ENCODE assay signal across 13 mouse cellular contexts in the genomic region with DNA sequence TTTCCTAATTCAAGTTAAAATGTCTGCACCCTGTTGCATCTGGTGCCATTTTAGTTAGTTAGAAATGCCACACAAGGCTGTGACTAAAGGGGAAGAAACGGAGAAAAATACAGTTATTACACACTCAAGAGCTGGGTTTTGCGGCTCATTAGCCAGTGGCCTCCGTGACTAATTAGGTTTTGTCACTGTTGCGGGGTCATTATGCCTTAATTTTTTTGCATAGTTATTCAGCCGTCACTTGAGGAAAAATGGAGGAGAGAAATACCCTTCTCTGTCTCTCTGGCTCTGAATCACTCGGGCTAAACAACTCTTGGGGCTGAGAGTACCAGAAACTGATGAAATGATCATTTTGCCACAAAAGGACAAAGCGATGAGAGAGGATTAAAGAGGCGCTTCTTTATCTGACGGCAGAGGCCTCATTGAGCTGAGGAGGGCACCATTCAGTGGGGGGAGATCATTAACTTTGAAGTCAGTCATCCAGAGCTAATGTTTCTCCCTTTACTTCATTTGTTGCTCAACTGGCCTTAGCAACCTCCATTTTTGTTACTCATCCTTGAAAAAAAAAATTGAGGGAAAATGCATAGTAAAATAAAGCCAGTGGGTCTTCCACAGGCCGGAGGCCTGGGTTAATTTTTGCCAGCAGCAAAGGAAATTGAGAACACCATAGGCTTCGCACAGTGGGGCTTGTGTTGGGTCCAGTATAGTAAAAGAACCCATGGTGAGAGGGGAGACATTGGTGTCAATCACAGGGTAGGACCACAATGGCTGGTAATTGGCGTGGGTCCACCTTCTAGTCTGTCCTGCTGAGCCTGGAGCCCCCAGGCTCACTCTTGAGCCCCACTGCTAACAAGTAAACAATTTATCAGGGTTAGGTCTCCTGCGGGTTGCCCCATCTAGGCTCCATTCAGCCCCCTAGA. TPM values are rescaled to one million over a fixed set of nuclear protein-coding genes. Genes with fewer than 3 reads are reported as not detected.
DNase-seq lines count a peak whose midpoint lies in the region; ATAC-seq lines count a peak whose summit lies in the region.
"Had no signal": no experiment of that assay in that cellular context is flagged by ENCODE, and none has a peak within 500 bp of the region (broad histone marks: within the 10 kb centered on the region; RNA-seq: fewer than 3 reads in every experiment).

No protein-coding gene starts in this region.

- H3K4me1 ChIP-seq in forebrain, embryonic 11.5 days (replicated peaks; ENCODE audit: control insufficient read depth, insufficient read depth, low read length): peaks cover 15% of the 10 kb centered on the region
- H3K4me1 ChIP-seq in hindbrain, embryonic 15.5 days (replicated peaks): no peaks in the 10 kb centered on the region
- no peaks in the 10 kb centered on the region for H3K4me1 ChIP-seq in neural tube, embryonic 14.5 days (ENCODE audit: control insufficient read depth, insufficient read depth, low read length)
- H3K4me1 ChIP-seq: limb, embryonic 12.5 days had no signal

- peaks cover 61% of the 10 kb centered on the region for H3K27me3 ChIP-seq in forebrain, embryonic 11.5 days (ENCODE audit: control insufficient read depth, insufficient read depth, low read length)
- peaks cover 97% of the 10 kb centered on the region for H3K27me3 ChIP-seq in hindbrain, embryonic 15.5 days
- H3K27me3 ChIP-seq in neural tube, embryonic 14.5 days (ENCODE audit: control insufficient read depth, insufficient read depth, low read length): peaks cover 78% of the 10 kb centered on the region
- H3K27me3 ChIP-seq: intestine, embryonic 15.5 days had no signal

- peak; percentile 39 for DNase-seq in left cerebral cortex, postnatal 4 days
- no peak for DNase-seq in left cerebral cortex, adult 8-10 months (ENCODE audit: low spot score in 2 of 2)
- peak; percentile 68 for DNase-seq in forebrain, embryonic 11.5 days (ENCODE audit: low spot score)
- no peak for DNase-seq in left cerebral cortex, adult 9 months (ENCODE audit: low spot score in 2 of 2)
- DNase-seq in lung, postnatal 14 days: no peak
- no peak for DNase-seq in ovary, adult 18-20 months (ENCODE audit: low spot score)
- DNase-seq: cerebellum, postnatal 36 days; lung, adult 18-20 months; thymus, postnatal 14 days had no signal

- H3K9me3 ChIP-seq in forebrain, embryonic 11.5 days (ENCODE audit: control insufficient read depth, low read length): no peaks in the 10 kb centered on the region
- H3K9me3 ChIP-seq in hindbrain, embryonic 15.5 days: no peaks in the 10 kb centered on the region
- no peaks in the 10 kb centered on the region for H3K9me3 ChIP-seq in neural tube, embryonic 14.5 days (ENCODE audit: control insufficient read depth, low read length)
- H3K9me3 ChIP-seq: intestine, embryonic 15.5 days; limb, embryonic 12.5 days had no signal

- intact Hi-C loops in left cerebral cortex, postnatal 4 days (cut with DNase I): no loop called here

- H3K9ac ChIP-seq in forebrain, embryonic 11.5 days (ENCODE audit: low read length): no peak overlapping the region
- no peak overlapping the region for H3K9ac ChIP-seq in hindbrain, embryonic 15.5 days
- H3K9ac ChIP-seq in neural tube, embryonic 14.5 days (replicated peaks; ENCODE audit: low read depth, low read length): no peak overlapping the region
- H3K9ac ChIP-seq: intestine, embryonic 15.5 days; limb, embryonic 12.5 days had no signal

- no peak overlapping the region for H3K27ac ChIP-seq in forebrain, embryonic 11.5 days (ENCODE audit: low read depth, low read length)
- no peak overlapping the region for H3K27ac ChIP-seq in hindbrain, embryonic 15.5 days (replicated peaks)
- H3K27ac ChIP-seq in neural tube, embryonic 14.5 days (ENCODE audit: low read depth, low read length): no peak overlapping the region
- H3K27ac ChIP-seq: intestine, embryonic 15.5 days; limb, embryonic 12.5 days had no signal

- peak; percentile 64 for ATAC-seq in forebrain, embryonic 11.5 days (replicated peaks; ENCODE audit: low FRiP score)
- ATAC-seq in hindbrain, embryonic 15.5 days (ENCODE audit: low FRiP score, low read depth): peak; percentile 72
- peak; percentile 62 for ATAC-seq in neural tube, embryonic 14.5 days (ENCODE audit: low read depth)
- ATAC-seq: intestine, embryonic 15.5 days had no signal

- no peaks in the 10 kb centered on the region for H3K36me3 ChIP-seq in forebrain, embryonic 11.5 days (ENCODE audit: control insufficient read depth, insufficient read depth, low read length)
- H3K36me3 ChIP-seq in hindbrain, embryonic 15.5 days: no peaks in the 10 kb centered on the region
- H3K36me3 ChIP-seq in neural tube, embryonic 14.5 days (ENCODE audit: control insufficient read depth, insufficient read depth, low read length): no peaks in the 10 kb centered on the region
- H3K36me3 ChIP-seq: intestine, embryonic 15.5 days; limb, embryonic 12.5 days had no signal

- H3K4me3 ChIP-seq in forebrain, embryonic 11.5 days (ENCODE audit: low read depth, low read length): no peak overlapping the region
- H3K4me3 ChIP-seq in hindbrain, embryonic 15.5 days: no peak overlapping the region
- no peak overlapping the region for H3K4me3 ChIP-seq in neural tube, embryonic 14.5 days (ENCODE audit: low read depth, low read length)
- H3K4me3 ChIP-seq: intestine, embryonic 15.5 days; limb, embryonic 12.5 days had no signal

- 9% methylated on average over 13 of the region's 13 CpGs for WGBS in forebrain, embryonic 11.5 days
- 18% methylated on average over 13 of the region's 13 CpGs for WGBS in hindbrain, embryonic 15.5 days
- 12% methylated on average over 13 of the region's 13 CpGs for WGBS in neural tube, embryonic 14.5 days

- no peak overlapping the region for H3K4me2 ChIP-seq in forebrain, embryonic 11.5 days (ENCODE audit: low read depth, low read length, severe bottlenecking)
- no peak overlapping the region for H3K4me2 ChIP-seq in hindbrain, embryonic 15.5 days
- H3K4me2 ChIP-seq in neural tube, embryonic 14.5 days (ENCODE audit: low read depth, low read length): no peak overlapping the region
- H3K4me2 ChIP-seq: intestine, embryonic 15.5 days; limb, embryonic 12.5 days had no signal

RNA-seq across cellular contexts. Expression of a gene that starts 59.5 kb away (rescaled TPM):
- 1 to 10 TPM; 4.7 to 5.5 TPM for total RNA-seq in left cerebral cortex, postnatal 4 days (2021)
- 10 to 100 TPM; 15.7 to 19.3 (median 16.5) TPM for total RNA-seq in left cerebral cortex, adult 8-10 months (2022)
- polyA plus RNA-seq in forebrain, embryonic 11.5 days (2014; fragmentation: Nextera tagmentation; extraction: Ambion mirVana): 2.5 and 3.0 TPM in 2 replicates
- polyA plus RNA-seq in hindbrain, embryonic 15.5 days (2015; fragmentation: Nextera tagmentation; extraction: Ambion mirVana): 3.1 and 5.3 TPM in 2 replicates
- 2.7 and 3.8 TPM in 2 replicates for polyA plus RNA-seq in neural tube, embryonic 14.5 days (2014; fragmentation: Nextera tagmentation; extraction: Ambion mirVana)

Comparison
In these comparisons a context has a peak if more than half of its experiments do, and no peak if none do; other contexts are left out.
1. DNase-seq: peak in left cerebral cortex, postnatal 4 days (single experiment) and forebrain, embryonic 11.5 days (single experiment); none in left cerebral cortex, adult 8-10 months (0 of 2), left cerebral cortex, adult 9 months (0 of 2), lung, postnatal 14 days (single experiment) and ovary, adult 18-20 months (single experiment).
2. Peak in every context shown above with its lines, with median percentiles within 50 percentile points of each other: ATAC-seq.